Comparison of ENCODE assay signal across 9 mouse cellular contexts in genomic region chr11:100673169-100673568, GRCm38 (mm10). TPM values are rescaled to one million over a fixed set of nuclear protein-coding genes. Genes with fewer than 3 reads are reported as not detected.
A peak's percentile ranks its signal among the peaks of the same experiment; 100 is the strongest.
DNase-seq lines count a peak whose midpoint lies in the region; ATAC-seq and TF ChIP-seq lines count a peak whose summit lies in the region.
"Had no signal": no experiment of that assay in that cellular context is flagged by ENCODE, and none has a peak within 500 bp of the region (broad histone marks: within the 10 kb centered on the region; RNA-seq: fewer than 3 reads in every experiment).

No protein-coding gene starts in this region.

- peak overlapping the region; percentile 34; the same call in 1 of the 2 replicates for H3K4me2 ChIP-seq in hindbrain, embryonic 15.5 days
- 0 out of 2 replicates have a peak overlapping the region, but pooled peaks have one; percentile 1 for H3K4me2 ChIP-seq in lung, embryonic 16.5 days (ENCODE audit: low read depth, low read length)

- H3K4me1 ChIP-seq in ES-E14 (ENCODE audit: control insufficient read depth in 2 of 2, insufficient read depth in 2 of 2, low read length in 2 of 2, poor library complexity in 1 of 2), result peaks cover 3 to 13% of the 10 kb centered on the region in 2 experiments; a peak in 2 of 4 replicates
- peaks cover 5% of the 10 kb centered on the region for H3K4me1 ChIP-seq in hindbrain, embryonic 15.5 days (replicated peaks)
- H3K4me1 ChIP-seq in lung, embryonic 16.5 days (replicated peaks; ENCODE audit: control insufficient read depth, insufficient read depth, low read length), result no peaks in the 10 kb centered on the region

- 0 out of 2 replicates have a peak, but pooled peaks cover 12% of the 10 kb centered on the region for H3K27me3 ChIP-seq in hindbrain, embryonic 15.5 days
- H3K27me3 ChIP-seq in lung, embryonic 16.5 days (ENCODE audit: control insufficient read depth, insufficient read depth, low read depth, low read length), result peaks cover 9% of the 10 kb centered on the region

- 2% methylated on average over 23 of the region's 23 CpGs for WGBS in hindbrain, embryonic 15.5 days
- WGBS in lung, embryonic 16.5 days, result 2% methylated on average over 23 of the region's 23 CpGs

- H3K36me3 ChIP-seq in ES-E14 (ENCODE audit: control insufficient read depth, insufficient read depth, low read length, poor library complexity, severe bottlenecking), result no peaks in the 10 kb centered on the region
- no peaks in the 10 kb centered on the region for H3K36me3 ChIP-seq in hindbrain, embryonic 15.5 days
- H3K36me3 ChIP-seq in lung, embryonic 16.5 days (ENCODE audit: control insufficient read depth, insufficient read depth, low read length), result no peaks in the 10 kb centered on the region

- DNase-seq in ES-E14 (ENCODE audit: low read depth, low spot score), result no peak
- DNase-seq in adrenal gland, postnatal 14 days, result peak; percentile 74
- peak; percentile 84 for DNase-seq in gastrocnemius, postnatal 14 days
- peak; percentile 38 for DNase-seq in skeletal muscle tissue, adult 2 months (ENCODE audit: low read depth, low spot score)
- no peak for DNase-seq in thymus, postnatal 36 days
- no peak for DNase-seq in left cerebral cortex, adult 9 months (ENCODE audit: low spot score in 2 of 2)

- no peak for ATAC-seq in hindbrain, embryonic 15.5 days (ENCODE audit: low FRiP score, low read depth)
- ATAC-seq in lung, embryonic 16.5 days (ENCODE audit: low read depth), result peak; percentile 66; the same call in 1 of the 2 replicates

- intact Hi-C loops in gastrocnemius, postnatal 14 days (cut with DNase I; ENCODE audit: low total_unique reads), result no loop called here

- no peak overlapping the region for H3K27ac ChIP-seq in ES-E14 (ENCODE audit: insufficient read depth, low read depth, low read length, poor library complexity, severe bottlenecking)
- H3K27ac ChIP-seq in hindbrain, embryonic 15.5 days (replicated peaks), result no peak overlapping the region
- no peak overlapping the region for H3K27ac ChIP-seq in lung, embryonic 16.5 days (ENCODE audit: low read length)

- H3K9ac ChIP-seq in ES-E14 (ENCODE audit: insufficient read depth, low read depth, low read length, poor library complexity, severe bottlenecking), result no peak overlapping the region
- H3K9ac ChIP-seq in hindbrain, embryonic 15.5 days, result no peak overlapping the region
- H3K9ac ChIP-seq in lung, embryonic 16.5 days (ENCODE audit: low read length), result peak overlapping the region; percentile 50

- in situ Hi-C loops in ES-E14 (cut with MboI; ENCODE audit: low sequenced_read_pairs in 2 of 2, unreplicated experiment in 2 of 2), result no loop called here

- peaks cover 11% of the 10 kb centered on the region for H3K9me3 ChIP-seq in ES-E14 (ENCODE audit: control insufficient read depth, insufficient read depth, low read depth, low read length)
- H3K9me3 ChIP-seq in hindbrain, embryonic 15.5 days, result no peaks in the 10 kb centered on the region
- no peaks in the 10 kb centered on the region for H3K9me3 ChIP-seq in lung, embryonic 16.5 days (ENCODE audit: control insufficient read depth, low read length)

- H3K4me3 ChIP-seq in ES-E14 (ENCODE audit: insufficient read depth in 1 of 2, low read depth in 1 of 2, low read length in 2 of 2, poor library complexity in 1 of 2, severe bottlenecking in 1 of 2), result peak overlapping the region; percentile 20 to 35; a peak in 2 of 4 replicates
- H3K4me3 ChIP-seq in hindbrain, embryonic 15.5 days, result no peak overlapping the region
- H3K4me3 ChIP-seq in lung, embryonic 16.5 days (ENCODE audit: low read length), result no peak overlapping the region; the same call in 1 of the 2 replicates

TF ChIP-seq in ES-E14, 5 proteins besides CTCF, POLR2A, EP300 and RAD21:
- TF ChIP-seq ZNF384 (IDR thresholded peaks at IDR 0.05; ENCODE audit: low read depth, low read length) (no peak), HCFC1 (IDR thresholded peaks at IDR 0.05; ENCODE audit: borderline replicate concordance, insufficient read depth, low read length) (no peak), ZC3H11A (IDR thresholded peaks at IDR 0.05; ENCODE audit: borderline replicate concordance, low read depth, low read length) (no peak), MAFK (IDR thresholded peaks at IDR 0.05; ENCODE audit: insufficient read depth, low read depth, low read length) (no peak), CHD2 (IDR thresholded peaks at IDR 0.05; ENCODE audit: low read depth, low read length) (no peak)

RNA-seq across cellular contexts. Expression of gene Zfp385c, which starts 19.1 kb away (rescaled TPM):
- 0.09 and 0.37 TPM in 2 replicates for total RNA-seq in ES-E14 (2012; rRNA removed)
- total RNA-seq in adrenal gland, postnatal 14 days (2021), result 0.19 TPM in 1 of 2 replicates, not detected in the other
- 1 to 10 TPM in 1 of 2 experiments, under 1 TPM in 1; 0.62 to 1.5 TPM for total RNA-seq in gastrocnemius, postnatal 14 days (2021)
- polyA plus RNA-seq in hindbrain, embryonic 15.5 days (2015; fragmentation: Nextera tagmentation; extraction: Ambion mirVana), result 0.82 and 0.94 TPM in 2 replicates
- polyA plus RNA-seq in lung, embryonic 16.5 days (2015; fragmentation: Nextera tagmentation; extraction: Ambion mirVana), result 0.26 TPM in 1 of 2 replicates, not detected in the other

RNA-seq across cellular contexts. Expression of gene Dhx58, which starts 30.9 kb away (rescaled TPM):
- total RNA-seq in ES-E14 (2012; rRNA removed), result 2.3 and 4.1 TPM in 2 replicates
- total RNA-seq in adrenal gland, postnatal 14 days (2021), result 15.8 and 16.2 TPM in 2 replicates
- under 1 TPM; 0.35 to 0.39 TPM for total RNA-seq in gastrocnemius, postnatal 14 days (2021)
- 3.0 and 3.1 TPM in 2 replicates for polyA plus RNA-seq in hindbrain, embryonic 15.5 days (2015; fragmentation: Nextera tagmentation; extraction: Ambion mirVana)
- polyA plus RNA-seq in lung, embryonic 16.5 days (2015; fragmentation: Nextera tagmentation; extraction: Ambion mirVana), result 2.9 and 3.5 TPM in 2 replicates

RNA-seq across cellular contexts. Expression of gene Kat2a, which starts 39.1 kb away (rescaled TPM):
- total RNA-seq in ES-E14 (2012; rRNA removed), result 40.8 and 44.4 TPM in 2 replicates
- 39.9 and 44.6 TPM in 2 replicates for total RNA-seq in adrenal gland, postnatal 14 days (2021)
- 10 to 100 TPM; 11.2 to 12.5 TPM for total RNA-seq in gastrocnemius, postnatal 14 days (2021)
- 67.2 and 74.0 TPM in 2 replicates for polyA plus RNA-seq in hindbrain, embryonic 15.5 days (2015; fragmentation: Nextera tagmentation; extraction: Ambion mirVana)
- 39.4 and 44.1 TPM in 2 replicates for polyA plus RNA-seq in lung, embryonic 16.5 days (2015; fragmentation: Nextera tagmentation; extraction: Ambion mirVana)

RNA-seq across cellular contexts. Expression of gene Hspb9, which starts 40.5 kb away (rescaled TPM):
- total RNA-seq in ES-E14 (2012; rRNA removed), result 0.49 and 1.6 TPM in 2 replicates
- not detected in 2 replicates for total RNA-seq in adrenal gland, postnatal 14 days (2021)
- total RNA-seq in gastrocnemius, postnatal 14 days (2021), result not detected
- polyA plus RNA-seq in hindbrain, embryonic 15.5 days (2015; fragmentation: Nextera tagmentation; extraction: Ambion mirVana), result 0.25 and 0.35 TPM in 2 replicates
- polyA plus RNA-seq in lung, embryonic 16.5 days (2015; fragmentation: Nextera tagmentation; extraction: Ambion mirVana), result not detected in 2 replicates
- total RNA-seq: left cerebral cortex, adult 18-20 months had no signal

RNA-seq across cellular contexts. Expression of gene Dnajc7, which starts 53.2 kb away (rescaled TPM):
- 139 and 208 TPM in 2 replicates for total RNA-seq in ES-E14 (2012; rRNA removed)
- 217 and 264 TPM in 2 replicates for total RNA-seq in adrenal gland, postnatal 14 days (2021)
- 100 to 1,000 TPM; 143 to 179 TPM for total RNA-seq in gastrocnemius, postnatal 14 days (2021)
- 278 and 296 TPM in 2 replicates for polyA plus RNA-seq in hindbrain, embryonic 15.5 days (2015; fragmentation: Nextera tagmentation; extraction: Ambion mirVana)
- 212 and 230 TPM in 2 replicates for polyA plus RNA-seq in lung, embryonic 16.5 days (2015; fragmentation: Nextera tagmentation; extraction: Ambion mirVana)

Comparison
In these comparisons a context has a peak if more than half of its experiments do, and no peak if none do; other contexts are left out.
1. DNase-seq: peak in adrenal gland, postnatal 14 days (single experiment), gastrocnemius, postnatal 14 days (single experiment) and skeletal muscle tissue, adult 2 months (single experiment); none in ES-E14 (single experiment), thymus, postnatal 36 days (0 of 2) and left cerebral cortex, adult 9 months (0 of 2).
2. H3K4me3 ChIP-seq: peak in ES-E14 (2 of 2); none in hindbrain, embryonic 15.5 days (single experiment) and lung, embryonic 16.5 days (single experiment).